Mouse (Mus musculus): ENCODE results near the gene Tmem108.
"Not testable (repeated sequence)": the region's sequence is repeated elsewhere in the genome, so short reads cannot be mapped to it uniquely, and the experiment has no call there.

Tmem108 gene

GRCm38 (mm10) chr9:103681741-103682330 is 79.8 kb downstream of the Tmem108 start:
- DNase-seq (ENCODE audit: low spot score in 2 of 2) = no peak

- DNase-seq (ENCODE audit: low spot score in 2 of 2) = no peak
Measured at GRCm38 (mm10) chr9:103679234-103679633, 82.4 kb downstream of the Tmem108 start.

- DNase-seq (ENCODE audit: low spot score in 2 of 2) = no peak
Measured at GRCm38 (mm10) chr9:103678531-103679060, 83.0 kb downstream of the Tmem108 start.

- DNase-seq (ENCODE audit: low spot score in 2 of 2) = no peak
Measured at GRCm38 (mm10) chr9:103677811-103678210, 83.8 kb downstream of the Tmem108 start.

- no peak for DNase-seq (ENCODE audit: low spot score in 2 of 2)
Measured at GRCm38 (mm10) chr9:103675721-103676480, 85.7 kb downstream of the Tmem108 start.

- no peak for DNase-seq (ENCODE audit: low spot score in 2 of 2)
Measured at GRCm38 (mm10) chr9:103672881-103673280, 88.8 kb downstream of the Tmem108 start.

- not testable (repeated sequence) for DNase-seq (ENCODE audit: low spot score in 2 of 2)
Measured at GRCm38 (mm10) chr9:103670592-103671113, 91.0 kb downstream of the Tmem108 start.

GRCm38 (mm10) chr9:103668830-103669229 is 92.8 kb downstream of the Tmem108 start:
- no peak for DNase-seq (ENCODE audit: low spot score in 2 of 2)

GRCm38 (mm10) chr9:103665817-103666216 is 95.8 kb downstream of the Tmem108 start:
- DNase-seq (ENCODE audit: low spot score in 2 of 2) = no peak

- no peak for DNase-seq (ENCODE audit: low spot score in 2 of 2)
Measured at GRCm38 (mm10) chr9:103664151-103664550, 97.5 kb downstream of the Tmem108 start.

GRCm38 (mm10) chr9:103661873-103662272 is 99.8 kb downstream of the Tmem108 start:
- DNase-seq (ENCODE audit: low spot score in 2 of 2) = no peak

- no peak for DNase-seq (ENCODE audit: low spot score in 2 of 2)
Measured at GRCm38 (mm10) chr9:103657981-103658380, 103.7 kb downstream of the Tmem108 start.

GRCm38 (mm10) chr9:103657183-103657975 is 104.3 kb downstream of the Tmem108 start:
- no peak for DNase-seq (ENCODE audit: low spot score in 2 of 2)

- DNase-seq (ENCODE audit: low spot score in 2 of 2) = no peak
Measured at GRCm38 (mm10) chr9:103653995-103654587, 107.5 kb downstream of the Tmem108 start.

- DNase-seq (ENCODE audit: low spot score in 2 of 2) = no peak
Measured at GRCm38 (mm10) chr9:103652127-103652882, 109.3 kb downstream of the Tmem108 start.

- DNase-seq (ENCODE audit: low spot score in 2 of 2) = no peak
Measured at GRCm38 (mm10) chr9:103646605-103647004, 115.0 kb downstream of the Tmem108 start.

- no peak for DNase-seq (ENCODE audit: low spot score in 2 of 2)
Measured at GRCm38 (mm10) chr9:103645724-103646123, 115.9 kb downstream of the Tmem108 start.

GRCm38 (mm10) chr9:103642300-103642699 is 119.3 kb downstream of the Tmem108 start:
- DNase-seq (ENCODE audit: low spot score in 2 of 2) = no peak

GRCm38 (mm10) chr9:103641340-103641739 is 120.3 kb downstream of the Tmem108 start:
- no peak for DNase-seq (ENCODE audit: low spot score in 2 of 2)

GRCm38 (mm10) chr9:103639413-103639812 is 122.2 kb downstream of the Tmem108 start:
- DNase-seq (ENCODE audit: low spot score in 2 of 2) = no peak

- DNase-seq (ENCODE audit: low spot score in 2 of 2) = no peak
Measured at GRCm38 (mm10) chr9:103637451-103637850, 124.2 kb downstream of the Tmem108 start.
